Comparison of ENCODE assay signal across 21 mouse cellular contexts in the genomic region with DNA sequence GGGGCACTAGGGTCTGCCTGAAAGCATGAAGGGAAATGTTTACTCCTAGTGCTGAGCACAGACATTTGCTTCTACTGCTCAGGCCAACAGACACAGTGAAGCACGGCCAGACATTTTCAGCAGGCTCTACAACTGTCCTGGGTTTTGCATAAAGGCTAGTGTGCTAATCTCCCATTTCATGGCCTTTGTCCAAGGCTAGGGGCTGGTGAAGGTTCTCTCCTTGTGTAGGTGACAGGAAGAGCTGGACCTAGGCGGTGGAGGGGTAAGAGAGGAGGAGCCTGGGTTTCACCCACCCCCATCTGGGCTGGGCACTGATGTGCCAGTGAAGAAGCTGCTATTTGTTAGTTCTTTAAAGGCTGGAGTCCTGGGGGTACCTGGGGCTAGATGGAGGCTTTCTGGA. TPM values are rescaled to one million over a fixed set of nuclear protein-coding genes. Genes with fewer than 3 reads are reported as not detected.
A peak's percentile ranks its signal among the peaks of the same experiment; 100 is the strongest.
DNase-seq lines count a peak whose midpoint lies in the region; ATAC-seq lines count a peak whose summit lies in the region.
"Had no signal": no experiment of that assay in that cellular context is flagged by ENCODE, and none has a peak within 500 bp of the region (broad histone marks: within the 10 kb centered on the region; RNA-seq: fewer than 3 reads in every experiment).

No protein-coding gene starts in this region.

- no peaks in the 10 kb centered on the region for H3K27me3 ChIP-seq in embryonic facial prominence, embryonic 13.5 days
- no peaks in the 10 kb centered on the region for H3K27me3 ChIP-seq in embryonic facial prominence, embryonic 10.5 days (replicated peaks; ENCODE audit: low read depth, poor library complexity, severe bottlenecking)
- H3K27me3 ChIP-seq in liver, embryonic 12.5 days (replicated peaks): no peaks in the 10 kb centered on the region
- no peaks in the 10 kb centered on the region for H3K27me3 ChIP-seq in liver, embryonic 11.5 days (replicated peaks; ENCODE audit: control insufficient read depth, insufficient read depth, low read length)
- no peaks in the 10 kb centered on the region for H3K27me3 ChIP-seq in liver, embryonic 16.5 days (ENCODE audit: control insufficient read depth, insufficient read depth, low read depth, low read length)
- H3K27me3 ChIP-seq: embryonic facial prominence, embryonic 12.5 days; neural tube, embryonic 12.5 days had no signal

- 0 out of 2 replicates have a peak overlapping the region, but pooled peaks have one; percentile 36 for H3K9ac ChIP-seq in embryonic facial prominence, embryonic 13.5 days
- 0 out of 2 replicates have a peak overlapping the region, but pooled peaks have one; percentile 32 for H3K9ac ChIP-seq in liver, embryonic 12.5 days
- H3K9ac ChIP-seq in liver, embryonic 11.5 days (ENCODE audit: low read depth, low read length): no peak overlapping the region
- H3K9ac ChIP-seq in liver, embryonic 16.5 days (ENCODE audit: low read depth, low read length): no peak overlapping the region
- H3K9ac ChIP-seq: embryonic facial prominence, embryonic 12.5 days had no signal

- H3K4me2 ChIP-seq in embryonic facial prominence, embryonic 13.5 days: no peak overlapping the region
- no peak overlapping the region for H3K4me2 ChIP-seq in liver, embryonic 12.5 days
- no peak overlapping the region for H3K4me2 ChIP-seq in liver, embryonic 11.5 days
- H3K4me2 ChIP-seq in liver, embryonic 16.5 days (ENCODE audit: low read depth, low read length): no peak overlapping the region
- H3K4me2 ChIP-seq: embryonic facial prominence, embryonic 12.5 days; neural tube, embryonic 12.5 days had no signal

- peaks cover 15% of the 10 kb centered on the region for H3K4me1 ChIP-seq in embryonic facial prominence, embryonic 13.5 days
- H3K4me1 ChIP-seq in embryonic facial prominence, embryonic 10.5 days: peaks cover 20% of the 10 kb centered on the region
- H3K4me1 ChIP-seq in liver, embryonic 12.5 days: peaks cover 60% of the 10 kb centered on the region
- peaks cover 8% of the 10 kb centered on the region for H3K4me1 ChIP-seq in liver, embryonic 11.5 days (replicated peaks; ENCODE audit: control insufficient read depth, insufficient read depth, low read length)
- peaks cover 33% of the 10 kb centered on the region for H3K4me1 ChIP-seq in liver, embryonic 16.5 days (ENCODE audit: control insufficient read depth, low read depth, low read length)

- ATAC-seq in embryonic facial prominence, embryonic 13.5 days (ENCODE audit: insufficient number of reproducible peaks, insufficient read depth, low FRiP score, low TSS enrichment, low read depth): no peak
- ATAC-seq in liver, embryonic 12.5 days: no peak
- ATAC-seq in liver, embryonic 11.5 days (replicated peaks; ENCODE audit: low FRiP score): no peak
- ATAC-seq in liver, embryonic 16.5 days (ENCODE audit: low read depth): no peak

- 68% methylated on average over 2 of the region's 2 CpGs for WGBS in embryonic facial prominence, embryonic 13.5 days
- 82% methylated on average over 2 of the region's 2 CpGs for WGBS in embryonic facial prominence, embryonic 10.5 days
- WGBS in liver, embryonic 12.5 days (ENCODE audit: insufficient replicate concordance): 67% methylated on average over 2 of the region's 2 CpGs
- 75% methylated on average over 2 of the region's 2 CpGs for WGBS in liver, embryonic 11.5 days
- 38% methylated on average over 2 of the region's 2 CpGs for WGBS in liver, embryonic 16.5 days (ENCODE audit: insufficient replicate concordance)

- H3K36me3 ChIP-seq in embryonic facial prominence, embryonic 13.5 days: peaks cover 15% of the 10 kb centered on the region
- H3K36me3 ChIP-seq in embryonic facial prominence, embryonic 10.5 days (replicated peaks): peaks cover 15% of the 10 kb centered on the region
- H3K36me3 ChIP-seq in liver, embryonic 12.5 days: peaks cover 20% of the 10 kb centered on the region
- peaks cover 9% of the 10 kb centered on the region for H3K36me3 ChIP-seq in liver, embryonic 11.5 days (ENCODE audit: control insufficient read depth, insufficient read depth, low read length)
- peaks cover 2% of the 10 kb centered on the region; the same call in 1 of the 2 replicates for H3K36me3 ChIP-seq in liver, embryonic 16.5 days (ENCODE audit: control insufficient read depth, insufficient read depth)

- no peaks in the 10 kb centered on the region for H3K9me3 ChIP-seq in embryonic facial prominence, embryonic 13.5 days
- no peaks in the 10 kb centered on the region for H3K9me3 ChIP-seq in embryonic facial prominence, embryonic 10.5 days
- no peaks in the 10 kb centered on the region for H3K9me3 ChIP-seq in liver, embryonic 12.5 days (replicated peaks)
- no peaks in the 10 kb centered on the region for H3K9me3 ChIP-seq in liver, embryonic 11.5 days (ENCODE audit: control insufficient read depth, low read length)
- no peaks in the 10 kb centered on the region for H3K9me3 ChIP-seq in liver, embryonic 16.5 days (replicated peaks; ENCODE audit: control insufficient read depth, low read length)
- H3K9me3 ChIP-seq: embryonic facial prominence, embryonic 12.5 days; neural tube, embryonic 12.5 days had no signal

- no peak overlapping the region for H3K27ac ChIP-seq in embryonic facial prominence, embryonic 13.5 days
- H3K27ac ChIP-seq in embryonic facial prominence, embryonic 10.5 days (replicated peaks): no peak overlapping the region
- peak overlapping the region; percentile 63; the same call in 1 of the 2 replicates for H3K27ac ChIP-seq in liver, embryonic 12.5 days
- no peak overlapping the region for H3K27ac ChIP-seq in liver, embryonic 11.5 days (ENCODE audit: low read depth, low read length)
- H3K27ac ChIP-seq in liver, embryonic 16.5 days (ENCODE audit: low read length): peak overlapping the region; percentile 29
- H3K27ac ChIP-seq: embryonic facial prominence, embryonic 12.5 days; neural tube, embryonic 12.5 days had no signal

- DNase-seq in embryonic facial prominence, embryonic 10.5 days (ENCODE audit: low spot score): no peak
- no peak for DNase-seq in liver, embryonic 11.5 days (ENCODE audit: low spot score)
- peak; percentile 78 for DNase-seq in adrenal gland, postnatal 14 days
- no peak for DNase-seq in Muller cell, postnatal 12 days (ENCODE audit: inconsistent ontology term)
- no peak for DNase-seq in layer of hippocampus, adult 11-12 months (ENCODE audit: low spot score)
- DNase-seq: cerebellum, postnatal 36 days; gastrocnemius, postnatal 25 days; heart, postnatal 10 days; kidney, adult 2 months; kidney, postnatal 4 days; layer of hippocampus, postnatal 36 days; lung, postnatal 14 days; right cerebral cortex, postnatal 25 days; thymus, postnatal 4 days had no signal

- no peak overlapping the region; the same call in 1 of the 2 replicates for H3K4me3 ChIP-seq in embryonic facial prominence, embryonic 13.5 days
- no peak overlapping the region for H3K4me3 ChIP-seq in embryonic facial prominence, embryonic 10.5 days
- H3K4me3 ChIP-seq in liver, embryonic 12.5 days: no peak overlapping the region
- no peak overlapping the region for H3K4me3 ChIP-seq in liver, embryonic 11.5 days (ENCODE audit: low read depth, low read length)
- H3K4me3 ChIP-seq in liver, embryonic 16.5 days (ENCODE audit: low read depth, low read length): no peak overlapping the region
- H3K4me3 ChIP-seq: embryonic facial prominence, embryonic 12.5 days; neural tube, embryonic 12.5 days had no signal

RNA-seq across cellular contexts. Expression of a gene that starts 1.6 kb away (rescaled TPM):
- 65.5 and 69.6 TPM in 2 replicates for polyA plus RNA-seq in embryonic facial prominence, embryonic 13.5 days (2015; fragmentation: Nextera tagmentation; extraction: Ambion mirVana)
- 66.1 and 68.5 TPM in 2 replicates for polyA plus RNA-seq in embryonic facial prominence, embryonic 10.5 days (2016; fragmentation: Nextera tagmentation; extraction: Ambion mirVana)
- polyA plus RNA-seq in liver, embryonic 12.5 days (2016; fragmentation: Nextera tagmentation; extraction: Ambion mirVana): 39.1 and 39.4 TPM in 2 replicates
- 41.0 and 53.5 TPM in 2 replicates for polyA plus RNA-seq in liver, embryonic 11.5 days (2014; fragmentation: Nextera tagmentation; extraction: Ambion mirVana)
- 29.1 and 34.4 TPM in 2 replicates for total RNA-seq in adrenal gland, postnatal 14 days (2021)
- polyA plus RNA-seq in liver, embryonic 16.5 days (2015; fragmentation: Nextera tagmentation; extraction: Ambion mirVana): 29.4 and 31.9 TPM in 2 replicates

RNA-seq across cellular contexts. Expression of a gene that starts 10.6 kb away (rescaled TPM):
- polyA plus RNA-seq in embryonic facial prominence, embryonic 13.5 days (2015; fragmentation: Nextera tagmentation; extraction: Ambion mirVana): 1.7 and 3.0 TPM in 2 replicates
- polyA plus RNA-seq in embryonic facial prominence, embryonic 10.5 days (2016; fragmentation: Nextera tagmentation; extraction: Ambion mirVana): 2.7 and 4.4 TPM in 2 replicates
- polyA plus RNA-seq in liver, embryonic 12.5 days (2016; fragmentation: Nextera tagmentation; extraction: Ambion mirVana): 0.93 and 1.3 TPM in 2 replicates
- 0.89 and 1.2 TPM in 2 replicates for polyA plus RNA-seq in liver, embryonic 11.5 days (2014; fragmentation: Nextera tagmentation; extraction: Ambion mirVana)
- 2.6 and 4.1 TPM in 2 replicates for total RNA-seq in adrenal gland, postnatal 14 days (2021)
- polyA plus RNA-seq in liver, embryonic 16.5 days (2015; fragmentation: Nextera tagmentation; extraction: Ambion mirVana): 0.49 and 0.67 TPM in 2 replicates

RNA-seq across cellular contexts. Expression of a gene that starts 11.3 kb away (rescaled TPM):
- polyA plus RNA-seq in embryonic facial prominence, embryonic 13.5 days (2015; fragmentation: Nextera tagmentation; extraction: Ambion mirVana): 2.8 and 3.0 TPM in 2 replicates
- polyA plus RNA-seq in embryonic facial prominence, embryonic 10.5 days (2016; fragmentation: Nextera tagmentation; extraction: Ambion mirVana): 0.58 TPM in 1 of 2 replicates, not detected in the other
- 24.3 and 26.2 TPM in 2 replicates for polyA plus RNA-seq in liver, embryonic 12.5 days (2016; fragmentation: Nextera tagmentation; extraction: Ambion mirVana)
- 38.7 and 41.1 TPM in 2 replicates for polyA plus RNA-seq in liver, embryonic 11.5 days (2014; fragmentation: Nextera tagmentation; extraction: Ambion mirVana)
- total RNA-seq in adrenal gland, postnatal 14 days (2021): 4.4 and 27.5 TPM in 2 replicates
- 17.6 and 17.9 TPM in 2 replicates for polyA plus RNA-seq in liver, embryonic 16.5 days (2015; fragmentation: Nextera tagmentation; extraction: Ambion mirVana)

RNA-seq across cellular contexts. Expression of a gene that starts 16.3 kb away (rescaled TPM):
- 129 and 150 TPM in 2 replicates for polyA plus RNA-seq in embryonic facial prominence, embryonic 13.5 days (2015; fragmentation: Nextera tagmentation; extraction: Ambion mirVana)
- polyA plus RNA-seq in embryonic facial prominence, embryonic 10.5 days (2016; fragmentation: Nextera tagmentation; extraction: Ambion mirVana): 130 and 134 TPM in 2 replicates
- polyA plus RNA-seq in liver, embryonic 12.5 days (2016; fragmentation: Nextera tagmentation; extraction: Ambion mirVana): 86.5 and 86.9 TPM in 2 replicates
- 126 and 132 TPM in 2 replicates for polyA plus RNA-seq in liver, embryonic 11.5 days (2014; fragmentation: Nextera tagmentation; extraction: Ambion mirVana)
- total RNA-seq in adrenal gland, postnatal 14 days (2021): 183 and 193 TPM in 2 replicates
- 72.4 and 74.8 TPM in 2 replicates for polyA plus RNA-seq in liver, embryonic 16.5 days (2015; fragmentation: Nextera tagmentation; extraction: Ambion mirVana)

RNA-seq across cellular contexts. Expression of a gene that starts 20.9 kb away (rescaled TPM):
- polyA plus RNA-seq in embryonic facial prominence, embryonic 13.5 days (2015; fragmentation: Nextera tagmentation; extraction: Ambion mirVana): not detected in 2 replicates
- polyA plus RNA-seq in embryonic facial prominence, embryonic 10.5 days (2016; fragmentation: Nextera tagmentation; extraction: Ambion mirVana): 0.14 TPM in 1 of 2 replicates, not detected in the other
- 0.06 and 0.07 TPM in 2 replicates for polyA plus RNA-seq in liver, embryonic 12.5 days (2016; fragmentation: Nextera tagmentation; extraction: Ambion mirVana)
- 0.21 TPM in 1 of 2 replicates, not detected in the other for polyA plus RNA-seq in liver, embryonic 11.5 days (2014; fragmentation: Nextera tagmentation; extraction: Ambion mirVana)
- 1.7 and 2.4 TPM in 2 replicates for total RNA-seq in adrenal gland, postnatal 14 days (2021)
- 0.18 and 0.20 TPM in 2 replicates for polyA plus RNA-seq in liver, embryonic 16.5 days (2015; fragmentation: Nextera tagmentation; extraction: Ambion mirVana)
- total RNA-seq: gastrocnemius, postnatal 25 days; heart, postnatal 10 days; left cerebral cortex, postnatal 25 days had no signal
- polyA plus RNA-seq: embryonic facial prominence, embryonic 12.5 days; liver, adult 2 months had no signal

Comparison
In these comparisons a context has a peak if more than half of its experiments do, and no peak if none do; other contexts are left out.
1. H3K27ac ChIP-seq: peak in liver, embryonic 12.5 days (single experiment) and liver, embryonic 16.5 days (single experiment); none in embryonic facial prominence, embryonic 13.5 days (single experiment), embryonic facial prominence, embryonic 10.5 days (single experiment) and liver, embryonic 11.5 days (single experiment).
2. H3K9ac ChIP-seq: peak in embryonic facial prominence, embryonic 13.5 days (single experiment) and liver, embryonic 12.5 days (single experiment); none in liver, embryonic 11.5 days (single experiment) and liver, embryonic 16.5 days (single experiment).